Mouse (Mus musculus) E14TG2a.4 (cell line): Measurements from ENCODE around the gene Nln.
A peak's percentile ranks its signal among the peaks of the same experiment; 100 is the strongest.

Experiments
- H3K27me3 ChIP-seq: 2 replicates; pipeline ENCODE4 v1.6.1; 2014; ENCODE audit warnings: low read length, control low read depth; ENCODE audit not compliant: insufficient read depth
- H3K36me3 ChIP-seq: 2 replicates; pipeline ENCODE4 v1.6.1; 2014; ENCODE audit warnings: low read length, control low read depth; ENCODE audit not compliant: insufficient read depth
- H3K4me1 ChIP-seq: replicated peaks from 2 replicates; pipeline ENCODE4 v1.6.1; 2014; ENCODE audit warnings: low read depth, low read length, control low read depth
- H3K4me3 ChIP-seq: replicated peaks from 2 replicates; pipeline ENCODE4 v1.5.1; 2014; ENCODE audit warnings: mild to moderate bottlenecking, low read length
- H3K9me3 ChIP-seq: 2 replicates; pipeline ENCODE4 v1.6.1; 2014; ENCODE audit warnings: low read length, control low read depth
- CTCF ChIP-seq: conservative IDR thresholded peaks from 2 replicates; pipeline ENCODE4 v1.5.1; 2014; ENCODE audit warnings: low read length
- NANOG ChIP-seq: IDR thresholded peaks from 2 replicates; pipeline ENCODE4 v1.6.1; 2014; ENCODE audit warnings: borderline replicate concordance, low read length, mixed read lengths
- POU5F1 ChIP-seq: IDR thresholded peaks from 2 replicates; pipeline ENCODE4 v1.6.1; 2014; ENCODE audit warnings: low read length, borderline replicate concordance

Gene Nln

GRCm38 (mm10) chr13:104109816-104110521 lies 555 bp upstream of the Nln start:
- Histone ChIP-seq H3K36me3 (peaks cover 6% of the 10 kb centered on the region; the same call in 1 of the 2 replicates), H3K27me3 (no peaks in the 10 kb centered on the region), H3K9me3 (no peaks in the 10 kb centered on the region), H3K4me3 (peak overlapping the region; percentile 94), H3K4me1 (peaks cover 13% of the 10 kb centered on the region)
- no peak for TF ChIP-seq NANOG
- no peak for TF ChIP-seq CTCF
- TF ChIP-seq POU5F1: no peak

- Histone ChIP-seq H3K9me3 (peaks cover 12% of the 10 kb centered on the region), H3K4me3 (peak overlapping the region; percentile 94), H3K36me3 (peaks cover 6% of the 10 kb centered on the region; the same call in 1 of the 2 replicates), H3K27me3 (no peaks in the 10 kb centered on the region), H3K4me1 (peaks cover 13% of the 10 kb centered on the region)
- no peak for TF ChIP-seq CTCF
These were observed 645 bp downstream of the Nln start for GRCm38 (mm10) chr13:104108651-104109287.

GRCm38 (mm10) chr13:104101606-104102235 lies 7.7 kb downstream of the Nln start:
- no peak for TF ChIP-seq NANOG
- TF ChIP-seq CTCF: no peak
- TF ChIP-seq POU5F1: no peak
- peaks cover 6% of the 10 kb centered on the region; the same call in 1 of the 2 replicates for H3K36me3 ChIP-seq
- H3K4me1 ChIP-seq: peaks cover 12% of the 10 kb centered on the region; the same call in 1 of the 2 replicates

DNA sequence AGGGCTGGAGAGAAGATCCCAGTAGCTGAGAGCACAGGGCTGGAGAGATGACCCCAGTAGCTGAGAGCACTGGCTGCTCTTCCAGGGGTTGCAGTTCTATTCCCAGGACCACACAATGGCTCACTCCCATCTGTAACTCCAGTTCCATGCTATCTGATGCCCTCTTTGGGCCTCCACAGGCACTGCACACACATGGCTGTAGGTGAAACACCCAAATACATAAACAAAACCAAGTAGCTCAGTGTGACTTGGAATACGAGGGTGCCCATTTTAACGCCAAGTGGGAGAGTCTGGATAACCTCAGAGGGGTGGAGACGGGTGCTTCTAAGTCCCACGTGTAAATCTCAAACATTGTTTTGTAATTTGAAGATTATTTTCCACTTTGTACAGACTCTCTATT lies 9.0 kb downstream of the Nln start:
- H3K4me1 ChIP-seq: peaks cover 19% of the 10 kb centered on the region
- peaks cover 13% of the 10 kb centered on the region for H3K9me3 ChIP-seq
- H3K27me3 ChIP-seq: no peaks in the 10 kb centered on the region
- H3K4me3 ChIP-seq: no peak overlapping the region
- H3K36me3 ChIP-seq: no peaks in the 10 kb centered on the region
- TF ChIP-seq CTCF (peak; percentile 26; the same call in 1 of the 2 replicates), POU5F1 (no peak), NANOG (no peak)

More at GRCm38 (mm10) chr13:104101606-104102235, 7.7 kb downstream of the Nln start:
- Histone ChIP-seq H3K9me3 (peaks cover 13% of the 10 kb centered on the region), H3K27me3 (no peaks in the 10 kb centered on the region), H3K4me3 (no peak overlapping the region)

DNA sequence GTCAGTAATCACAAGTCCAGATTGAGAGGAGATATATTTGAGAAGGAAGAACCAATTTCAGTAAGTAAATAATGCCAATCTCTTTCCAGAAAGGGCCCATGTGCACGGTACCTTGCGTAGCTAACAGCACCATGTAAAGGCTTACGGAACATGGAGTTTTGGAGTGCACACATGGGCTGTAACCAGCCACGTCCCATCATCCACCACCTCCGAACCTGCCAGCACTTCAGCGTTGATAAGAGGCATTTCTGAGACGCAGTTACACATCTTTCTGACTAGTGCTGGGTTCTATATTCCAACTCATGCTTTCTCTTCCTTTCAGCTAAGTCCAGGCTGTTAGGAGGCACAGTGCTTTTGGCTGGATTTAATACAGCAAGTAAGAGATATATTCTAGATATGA lies 12.2 kb downstream of the Nln start:
- TF ChIP-seq POU5F1: no peak
- TF ChIP-seq CTCF: no peak
- no peak for TF ChIP-seq NANOG
- H3K27me3 ChIP-seq: no peaks in the 10 kb centered on the region
- H3K4me1 ChIP-seq: peaks cover 27% of the 10 kb centered on the region
- H3K9me3 ChIP-seq: no peaks in the 10 kb centered on the region
- peaks cover 18% of the 10 kb centered on the region for H3K36me3 ChIP-seq
- no peak overlapping the region for H3K4me3 ChIP-seq

DNA sequence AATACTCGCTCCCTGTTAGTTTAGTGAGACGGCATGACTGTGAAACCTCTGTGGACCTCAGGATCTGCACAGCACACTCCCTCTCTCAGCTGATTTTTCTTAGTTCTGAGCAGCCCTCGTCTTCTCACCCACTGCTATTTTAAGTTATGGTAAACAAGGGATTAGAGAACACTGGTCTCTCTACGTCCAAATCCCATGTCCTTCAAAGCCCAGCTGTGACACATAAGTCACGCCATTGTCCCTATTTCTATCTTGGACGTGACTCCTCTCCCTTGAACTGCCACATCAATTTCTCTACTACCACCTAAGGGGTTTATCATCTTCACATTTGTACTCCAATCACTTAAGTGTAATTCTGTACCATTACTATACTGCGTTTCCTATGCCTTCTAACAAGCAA lies 13.5 kb downstream of the Nln start:
- H3K27me3 ChIP-seq: no peaks in the 10 kb centered on the region
- H3K9me3 ChIP-seq: no peaks in the 10 kb centered on the region
- H3K4me3 ChIP-seq: no peak overlapping the region
- TF ChIP-seq POU5F1 (no peak), NANOG (no peak), CTCF (no peak)
- peaks cover 20% of the 10 kb centered on the region for H3K4me1 ChIP-seq
- peaks cover 18% of the 10 kb centered on the region for H3K36me3 ChIP-seq

- Histone ChIP-seq H3K27me3 (no peaks in the 10 kb centered on the region), H3K4me1 (peaks cover 16% of the 10 kb centered on the region), H3K9me3 (no peaks in the 10 kb centered on the region), H3K4me3 (no peak overlapping the region), H3K36me3 (peaks cover 18% of the 10 kb centered on the region)
- TF ChIP-seq POU5F1: no peak
- no peak for TF ChIP-seq CTCF
- TF ChIP-seq NANOG: no peak
These were observed 14.7 kb downstream of the Nln start for GRCm38 (mm10) chr13:104094531-104095385.

- Histone ChIP-seq H3K9me3 (no peaks in the 10 kb centered on the region), H3K36me3 (peaks cover 18% of the 10 kb centered on the region), H3K4me1 (peaks cover 16% of the 10 kb centered on the region), H3K27me3 (no peaks in the 10 kb centered on the region), H3K4me3 (no peak overlapping the region)
- TF ChIP-seq POU5F1 (no peak), NANOG (no peak), CTCF (no peak)
These were observed 17.7 kb downstream of the Nln start for GRCm38 (mm10) chr13:104091734-104092133.
